Mouse (Mus musculus): ENCODE data around the gene Ubr3. TPM values are rescaled to one million over a fixed set of nuclear protein-coding genes. Genes with fewer than 3 reads are reported as not detected.
A peak's percentile ranks its signal among the peaks of the same experiment; 100 is the strongest.

Gene Ubr3
- 9.6 and 10.8 TPM in 2 replicates for polyA plus RNA-seq (2015; fragmentation: Nextera tagmentation; extraction: Ambion mirVana)

DNA sequence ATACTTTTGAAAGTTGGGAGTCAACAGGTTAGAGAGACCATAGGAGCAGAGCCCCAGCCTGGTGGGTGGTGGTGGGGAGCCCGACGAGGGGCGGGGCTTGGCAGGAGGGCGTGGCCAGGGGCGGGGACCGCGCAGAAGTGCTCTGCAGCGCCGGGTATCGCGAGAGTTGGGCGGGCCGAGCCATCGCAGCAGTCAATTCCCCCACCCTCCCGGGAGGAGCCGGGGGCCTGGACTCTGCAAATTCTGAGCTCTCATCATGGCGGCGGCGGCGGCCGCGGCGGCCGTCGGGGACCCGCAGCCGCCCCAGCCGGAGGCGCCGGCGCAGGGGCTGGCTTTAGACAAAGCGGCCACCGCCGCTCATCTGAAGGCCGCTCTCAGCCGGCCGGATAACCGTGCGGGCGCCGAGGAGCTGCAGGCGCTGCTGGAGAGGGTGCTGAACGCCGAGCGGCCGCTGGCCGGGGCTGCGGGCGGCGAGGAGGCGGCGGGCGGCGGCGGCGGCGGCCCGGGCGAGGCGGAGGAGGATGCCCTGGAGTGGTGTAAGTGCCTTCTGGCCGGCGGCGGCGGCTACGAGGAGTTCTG is at the start of gene Ubr3:
Gene Ubr3 (plus strand): TSS at position 208 of the 579 bp plus-strand sequence.
- TF ChIP-seq CTCF (IDR thresholded peaks at IDR 0.05; ENCODE audit: low read depth) = no peak
- Histone ChIP-seq H3K27ac (ENCODE audit: low read depth, low read length) (peak within 1 kb of the TSS; percentile 94), H3K36me3 (ENCODE audit: control insufficient read depth, insufficient read depth) (no peaks in the 10 kb centered on the region), H3K4me2 (replicated peaks; ENCODE audit: low read depth) (peak within 1 kb of the TSS; percentile 85), H3K4me3 (ENCODE audit: low read depth, low read length) (peak within 1 kb of the TSS; percentile 91), H3K9ac (ENCODE audit: low read depth, low read length) (peak within 1 kb of the TSS; percentile 97), H3K27me3 (replicated peaks; ENCODE audit: control insufficient read depth, insufficient read depth, low read length) (no peaks in the 10 kb centered on the region), H3K4me1 (replicated peaks; ENCODE audit: control insufficient read depth, insufficient read depth, low read length) (no peaks in the 10 kb centered on the region), H3K9me3 (ENCODE audit: control insufficient read depth) (no peaks in the 10 kb centered on the region)
- peak; percentile 98 for ATAC-seq
- WGBS = under 1% methylated on average over 50 of the region's 65 CpGs

DNA sequence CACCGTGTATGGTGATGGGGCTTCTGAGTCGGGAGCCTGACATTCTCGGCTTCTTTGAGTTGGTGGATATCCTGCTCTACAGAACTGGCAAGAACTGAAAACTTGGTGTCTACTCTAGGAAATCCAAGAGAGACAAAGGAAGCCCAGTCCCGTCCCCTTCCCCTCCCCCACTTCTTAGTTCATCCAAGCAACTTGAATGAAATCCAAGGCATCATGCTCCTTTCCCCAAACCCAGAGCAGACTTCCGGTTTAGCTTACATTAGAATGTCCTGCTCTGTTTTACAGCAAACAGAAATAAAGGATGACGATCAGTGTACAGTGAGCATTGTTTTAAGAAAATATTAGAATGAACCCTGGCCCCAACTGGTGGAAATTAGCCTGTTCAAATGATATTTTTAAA is 47.8 kb upstream of the Ubr3 start:
- H3K27me3 ChIP-seq (replicated peaks; ENCODE audit: control insufficient read depth, insufficient read depth, low read length) = no peaks in the 10 kb centered on the region
- ATAC-seq = no peak
- no peak overlapping the region for H3K27ac ChIP-seq (ENCODE audit: low read depth, low read length)
- no peak for TF ChIP-seq CTCF (IDR thresholded peaks at IDR 0.05; ENCODE audit: low read depth)
- no peaks in the 10 kb centered on the region for H3K36me3 ChIP-seq (ENCODE audit: control insufficient read depth, insufficient read depth)
- H3K4me2 ChIP-seq (replicated peaks; ENCODE audit: low read depth) = no peak overlapping the region
- WGBS = 67% methylated on average over 6 of the region's 6 CpGs
- no peaks in the 10 kb centered on the region for H3K4me1 ChIP-seq (replicated peaks; ENCODE audit: control insufficient read depth, insufficient read depth, low read length)
- H3K4me3 ChIP-seq (ENCODE audit: low read depth, low read length) = no peak overlapping the region
- H3K9me3 ChIP-seq (ENCODE audit: control insufficient read depth) = no peaks in the 10 kb centered on the region
- H3K9ac ChIP-seq (ENCODE audit: low read depth, low read length) = no peak overlapping the region

DNA sequence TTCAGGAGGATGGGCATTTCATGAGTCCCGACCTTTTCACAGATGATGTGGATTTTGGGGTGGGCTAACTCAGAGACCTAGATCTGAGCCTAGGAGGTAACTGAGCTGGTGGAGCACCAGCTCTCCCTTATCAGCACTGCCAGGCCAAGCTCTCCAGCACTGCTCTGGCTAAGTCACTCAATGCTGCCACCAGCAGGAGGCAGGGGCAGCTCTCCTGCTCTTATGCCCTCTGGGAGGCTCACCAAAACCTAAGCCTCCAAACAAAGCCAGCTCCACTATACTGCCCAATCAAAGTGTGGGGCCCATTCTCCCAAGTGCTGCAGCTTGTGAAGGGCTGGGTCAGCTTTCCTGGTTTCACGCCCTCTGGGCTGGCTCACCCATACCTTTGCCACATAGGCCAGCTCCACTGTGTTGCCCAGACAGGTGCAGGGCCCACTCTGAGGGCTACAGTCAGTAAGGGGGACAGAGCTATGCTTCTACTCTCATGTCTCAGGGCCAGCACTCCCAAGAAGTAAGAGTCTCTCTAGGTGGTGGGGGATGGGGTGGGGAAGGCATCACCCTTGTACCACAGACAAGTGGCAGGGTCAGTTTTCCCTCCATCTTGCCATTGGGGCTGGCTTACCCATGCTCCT is 45.5 kb upstream of the Ubr3 start:
- no peaks in the 10 kb centered on the region for H3K27me3 ChIP-seq (replicated peaks; ENCODE audit: control insufficient read depth, insufficient read depth, low read length)

DNA sequence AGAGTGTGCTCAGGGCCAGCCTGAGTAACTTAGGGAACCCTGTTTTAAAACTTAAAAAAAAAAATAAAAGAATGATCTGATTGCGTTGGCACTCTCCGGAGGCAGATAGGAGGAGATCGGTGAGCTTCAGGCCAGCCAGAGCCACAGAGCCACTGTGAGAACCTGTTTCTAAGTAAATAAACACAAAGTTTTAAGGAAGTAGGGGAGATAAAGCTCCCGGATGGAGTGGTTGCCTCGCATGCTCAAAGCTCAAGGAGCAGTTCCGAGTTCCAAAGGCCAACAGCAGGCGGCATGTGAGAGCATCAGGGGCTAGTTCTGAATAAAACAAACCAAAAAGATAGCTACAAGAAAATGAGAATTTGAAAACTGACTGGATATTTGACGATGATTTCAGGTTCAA is 40.7 kb upstream of the Ubr3 start:
- peak; percentile 65 for TF ChIP-seq CTCF (IDR thresholded peaks at IDR 0.05; ENCODE audit: low read depth)
- H3K9me3 ChIP-seq (ENCODE audit: control insufficient read depth) = no peaks in the 10 kb centered on the region
- no peak overlapping the region for H3K4me2 ChIP-seq (replicated peaks; ENCODE audit: low read depth)
- no peak overlapping the region for H3K4me3 ChIP-seq (ENCODE audit: low read depth, low read length)
- H3K27ac ChIP-seq (ENCODE audit: low read depth, low read length) = no peak overlapping the region
- peak; percentile 77 for ATAC-seq
- H3K27me3 ChIP-seq (replicated peaks; ENCODE audit: control insufficient read depth, insufficient read depth, low read length) = no peaks in the 10 kb centered on the region
- no peak overlapping the region for H3K9ac ChIP-seq (ENCODE audit: low read depth, low read length)
- H3K4me1 ChIP-seq (replicated peaks; ENCODE audit: control insufficient read depth, insufficient read depth, low read length) = no peaks in the 10 kb centered on the region
- H3K36me3 ChIP-seq (ENCODE audit: control insufficient read depth, insufficient read depth) = no peaks in the 10 kb centered on the region
- WGBS = 21% methylated on average over 8 of the region's 8 CpGs

More for the DNA sequence above, 45.5 kb upstream of the Ubr3 start:
- 65% methylated on average over 2 of the region's 2 CpGs for WGBS
- Histone ChIP-seq H3K36me3 (ENCODE audit: control insufficient read depth, insufficient read depth) (no peaks in the 10 kb centered on the region), H3K9me3 (ENCODE audit: control insufficient read depth) (no peaks in the 10 kb centered on the region), H3K27ac (ENCODE audit: low read depth, low read length) (no peak overlapping the region), H3K4me2 (replicated peaks; ENCODE audit: low read depth) (no peak overlapping the region), H3K9ac (ENCODE audit: low read depth, low read length) (no peak overlapping the region), H3K4me3 (ENCODE audit: low read depth, low read length) (no peak overlapping the region), H3K4me1 (replicated peaks; ENCODE audit: control insufficient read depth, insufficient read depth, low read length) (no peaks in the 10 kb centered on the region)
- TF ChIP-seq CTCF (IDR thresholded peaks at IDR 0.05; ENCODE audit: low read depth) = peak; percentile 54
- ATAC-seq = no peak

DNA sequence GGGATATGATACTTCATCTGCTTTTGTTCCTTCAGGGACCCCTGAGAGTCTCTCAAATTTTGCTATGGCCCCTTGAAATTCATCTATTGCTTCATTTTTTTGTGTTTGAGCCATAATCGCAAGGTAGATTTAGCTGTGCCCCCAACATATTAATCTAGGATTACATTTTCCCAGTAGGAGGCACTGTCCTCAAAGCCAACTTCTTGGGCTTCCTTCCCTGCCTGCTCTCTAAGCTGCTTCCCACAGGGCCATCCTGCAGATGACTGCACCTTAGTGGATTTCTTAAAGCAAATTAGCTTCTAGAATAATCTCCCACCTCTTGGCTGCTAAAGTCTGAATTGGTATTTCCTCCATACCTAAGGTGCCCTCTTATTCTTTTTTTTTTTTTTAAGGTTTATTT is 39.2 kb upstream of the Ubr3 start:
- Histone ChIP-seq H3K27ac (ENCODE audit: low read depth, low read length) (no peak overlapping the region), H3K36me3 (ENCODE audit: control insufficient read depth, insufficient read depth) (no peaks in the 10 kb centered on the region), H3K27me3 (replicated peaks; ENCODE audit: control insufficient read depth, insufficient read depth, low read length) (no peaks in the 10 kb centered on the region), H3K9me3 (ENCODE audit: control insufficient read depth) (no peaks in the 10 kb centered on the region), H3K4me2 (replicated peaks; ENCODE audit: low read depth) (no peak overlapping the region), H3K4me1 (replicated peaks; ENCODE audit: control insufficient read depth, insufficient read depth, low read length) (no peaks in the 10 kb centered on the region), H3K9ac (ENCODE audit: low read depth, low read length) (no peak overlapping the region), H3K4me3 (ENCODE audit: low read depth, low read length) (no peak overlapping the region)
- TF ChIP-seq CTCF (IDR thresholded peaks at IDR 0.05; ENCODE audit: low read depth) = peak; percentile 60
- no peak for ATAC-seq
- 96% methylated on average over 1 of the region's 1 CpGs for WGBS

DNA sequence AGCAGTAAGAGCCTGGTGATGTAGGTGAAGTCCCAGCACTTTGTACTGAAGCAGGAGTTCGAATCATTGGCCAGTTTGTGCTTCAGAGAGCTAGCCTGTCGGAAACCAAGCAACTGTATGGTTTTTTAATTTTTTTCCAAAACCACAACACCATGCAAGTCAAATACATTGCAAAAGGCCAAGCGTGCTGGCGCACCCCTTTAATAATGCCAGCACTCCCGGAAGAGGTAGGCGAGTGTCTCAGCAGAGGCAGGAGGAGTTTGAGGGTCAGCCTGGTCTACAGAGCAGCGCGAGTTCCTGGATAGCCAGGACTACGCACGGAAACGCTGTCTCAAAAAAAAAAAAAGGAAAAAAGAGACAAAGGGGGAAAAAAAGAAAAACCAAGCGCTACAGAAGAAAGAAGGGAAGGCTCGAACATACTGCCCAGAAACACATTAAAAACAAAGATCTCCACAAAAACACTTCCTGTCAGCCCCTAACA is 36.0 kb upstream of the Ubr3 start:
- no peaks in the 10 kb centered on the region; the same call in 1 of the 2 replicates for H3K36me3 ChIP-seq (ENCODE audit: control insufficient read depth, insufficient read depth)
- TF ChIP-seq CTCF (IDR thresholded peaks at IDR 0.05; ENCODE audit: low read depth) = no peak
- H3K9me3 ChIP-seq (ENCODE audit: control insufficient read depth) = no peaks in the 10 kb centered on the region
- H3K4me1 ChIP-seq (replicated peaks; ENCODE audit: control insufficient read depth, insufficient read depth, low read length) = no peaks in the 10 kb centered on the region
- no peaks in the 10 kb centered on the region for H3K27me3 ChIP-seq (replicated peaks; ENCODE audit: control insufficient read depth, insufficient read depth, low read length)
- peak overlapping the region; percentile 67 for H3K4me2 ChIP-seq (replicated peaks; ENCODE audit: low read depth)
- WGBS = 12% methylated on average over 13 of the region's 13 CpGs
- peak overlapping the region; percentile 87 for H3K9ac ChIP-seq (ENCODE audit: low read depth, low read length)
- H3K4me3 ChIP-seq (ENCODE audit: low read depth, low read length) = peak overlapping the region; percentile 97
- peak; percentile 43 for ATAC-seq
- peak overlapping the region; percentile 86 for H3K27ac ChIP-seq (ENCODE audit: low read depth, low read length)

Measured in intestine, postnatal 0 days (tissue).